Mouse (Mus musculus) lung, adult 2 months (tissue): ENCODE measurements around the gene Inpp5a.

ENCODE experiments used
- CTCF ChIP-seq: fragments of 200-500 bp; IDR thresholded peaks from 2 replicates; pipeline ENCODE4 v1.5.1; 2011; ENCODE audit warnings: mild to moderate bottlenecking, low read length, control low read depth; ENCODE audit not compliant: insufficient read depth
- POLR2A ChIP-seq: fragments of 200-500 bp; IDR thresholded peaks from 2 replicates; pipeline ENCODE4 v1.6.1; 2011; ENCODE audit warnings: low read depth, mild to moderate bottlenecking, control low read depth, low read length, borderline replicate concordance; ENCODE audit errors: extremely low read depth

DNA sequence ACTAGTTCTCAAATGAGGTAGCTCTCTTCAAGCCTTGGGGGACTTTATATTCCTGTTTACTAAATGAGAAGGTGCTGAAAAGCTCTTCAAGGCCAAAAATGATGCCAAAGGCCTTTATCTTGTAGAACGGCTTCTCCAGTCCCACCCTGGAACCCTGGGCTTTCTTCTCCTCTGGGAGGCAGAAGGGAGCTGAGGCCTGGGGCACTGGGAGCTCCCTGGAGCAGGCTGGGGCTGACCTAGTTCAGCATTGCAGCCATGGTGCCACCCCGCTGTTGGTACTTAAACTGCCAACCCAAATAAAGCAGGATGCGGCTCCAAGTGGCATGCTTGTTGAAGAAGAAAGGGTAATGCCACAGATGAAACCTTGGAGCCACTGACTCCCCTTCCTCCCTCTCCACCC is 1.5 kb downstream of the Inpp5a start:
- no peak for TF ChIP-seq POLR2A
- no peak for TF ChIP-seq CTCF
